Mouse (Mus musculus): ENCODE data around the gene Asic2. TPM values are rescaled to one million over a fixed set of nuclear protein-coding genes. Genes with fewer than 3 reads are reported as not detected.

Gene Asic2
- polyA plus RNA-seq, 1 experiment from 2014 or later: 13.9 TPM

DNA sequence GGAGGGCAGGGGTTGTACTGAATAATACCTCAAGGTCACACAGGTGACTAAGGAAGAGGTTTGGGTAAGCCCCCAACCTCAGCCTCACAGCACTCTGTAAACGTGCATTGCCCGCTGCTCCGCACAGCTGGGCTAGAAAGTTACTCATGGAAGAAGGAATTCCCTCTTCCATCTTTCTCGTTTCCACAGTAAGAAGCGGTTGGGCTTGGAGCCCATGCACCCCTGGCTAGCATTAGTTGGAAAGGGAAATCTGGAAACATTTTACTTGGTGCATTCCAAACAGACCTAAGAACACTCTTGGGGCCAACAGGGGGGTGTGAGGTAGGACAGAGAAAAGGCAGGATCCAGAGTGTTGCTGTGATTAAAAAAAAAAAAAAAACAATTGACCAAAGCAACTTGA is 203.0 kb downstream of the Asic2 start:
- H3K27me3 ChIP-seq (replicated peaks): no peaks in the 10 kb centered on the region
- no peak overlapping the region for H3K4me2 ChIP-seq
- no peak overlapping the region for H3K9ac ChIP-seq
- 74% methylated on average over 5 of the region's 5 CpGs for WGBS
- H3K9me3 ChIP-seq: no peaks in the 10 kb centered on the region
- H3K27ac ChIP-seq: no peak overlapping the region
- no peak overlapping the region for H3K4me3 ChIP-seq
- H3K36me3 ChIP-seq (replicated peaks): no peaks in the 10 kb centered on the region
- H3K4me1 ChIP-seq: peaks cover 10% of the 10 kb centered on the region; the same call in 1 of the 2 replicates
- ATAC-seq (replicated peaks): no peak

GRCm38 (mm10) chr11:81764778-81765177 is 203.5 kb downstream of the Asic2 start:
- H3K4me2 ChIP-seq: no peak overlapping the region
- no peaks in the 10 kb centered on the region for H3K36me3 ChIP-seq (replicated peaks)
- H3K4me3 ChIP-seq: no peak overlapping the region
- H3K27ac ChIP-seq: no peak overlapping the region
- no peaks in the 10 kb centered on the region for H3K27me3 ChIP-seq (replicated peaks)
- H3K4me1 ChIP-seq: peaks cover 10% of the 10 kb centered on the region; the same call in 1 of the 2 replicates
- H3K9me3 ChIP-seq: no peaks in the 10 kb centered on the region
- 19% methylated on average over 3 of the region's 3 CpGs for WGBS
- no peak for ATAC-seq (replicated peaks)
- no peak overlapping the region for H3K9ac ChIP-seq

GRCm38 (mm10) chr11:81757221-81757620 is 211.0 kb downstream of the Asic2 start:
- Histone ChIP-seq H3K4me1 (no peaks in the 10 kb centered on the region), H3K27ac (no peak overlapping the region), H3K9ac (no peak overlapping the region), H3K4me2 (no peak overlapping the region), H3K4me3 (no peak overlapping the region), H3K9me3 (0 out of 2 replicates have a peak, but pooled peaks cover 5% of the 10 kb centered on the region), H3K27me3 (replicated peaks) (no peaks in the 10 kb centered on the region), H3K36me3 (replicated peaks) (no peaks in the 10 kb centered on the region)
- 93% methylated on average over 4 of the region's 4 CpGs for WGBS
- no peak for ATAC-seq (replicated peaks)

GRCm38 (mm10) chr11:81750876-81751275 is 217.4 kb downstream of the Asic2 start:
- Histone ChIP-seq H3K4me3 (no peak overlapping the region), H3K4me2 (no peak overlapping the region), H3K36me3 (replicated peaks) (no peaks in the 10 kb centered on the region), H3K4me1 (no peaks in the 10 kb centered on the region), H3K27me3 (replicated peaks) (no peaks in the 10 kb centered on the region), H3K27ac (no peak overlapping the region), H3K9me3 (0 out of 2 replicates have a peak, but pooled peaks cover 5% of the 10 kb centered on the region), H3K9ac (no peak overlapping the region)
- no peak for ATAC-seq (replicated peaks)
- WGBS: 88% methylated on average over 5 of the region's 5 CpGs

GRCm38 (mm10) chr11:81750016-81750415 is 218.2 kb downstream of the Asic2 start:
- no peak for ATAC-seq (replicated peaks)
- Histone ChIP-seq H3K9me3 (0 out of 2 replicates have a peak, but pooled peaks cover 2% of the 10 kb centered on the region), H3K4me1 (no peaks in the 10 kb centered on the region), H3K4me2 (no peak overlapping the region), H3K4me3 (no peak overlapping the region), H3K27ac (no peak overlapping the region), H3K27me3 (replicated peaks) (no peaks in the 10 kb centered on the region), H3K36me3 (replicated peaks) (no peaks in the 10 kb centered on the region), H3K9ac (no peak overlapping the region)
- 76% methylated on average over 1 of the region's 1 CpGs for WGBS

GRCm38 (mm10) chr11:81738995-81739394 is 229.3 kb downstream of the Asic2 start:
- no peak overlapping the region for H3K9ac ChIP-seq
- no peak for ATAC-seq (replicated peaks)
- no peak overlapping the region for H3K4me3 ChIP-seq
- H3K4me2 ChIP-seq: no peak overlapping the region
- no peaks in the 10 kb centered on the region for H3K9me3 ChIP-seq
- 0 out of 2 replicates have a peak, but pooled peaks cover 11% of the 10 kb centered on the region for H3K4me1 ChIP-seq
- H3K36me3 ChIP-seq (replicated peaks): no peaks in the 10 kb centered on the region
- no peaks in the 10 kb centered on the region for H3K27me3 ChIP-seq (replicated peaks)
- WGBS: 77% methylated on average over 3 of the region's 3 CpGs
- no peak overlapping the region for H3K27ac ChIP-seq

GRCm38 (mm10) chr11:81737777-81738176 is 230.5 kb downstream of the Asic2 start:
- 57% methylated on average over 3 of the region's 3 CpGs for WGBS
- H3K36me3 ChIP-seq (replicated peaks): no peaks in the 10 kb centered on the region
- no peak overlapping the region for H3K4me3 ChIP-seq
- H3K4me1 ChIP-seq: 0 out of 2 replicates have a peak, but pooled peaks cover 11% of the 10 kb centered on the region
- no peak overlapping the region for H3K27ac ChIP-seq
- H3K9ac ChIP-seq: no peak overlapping the region
- no peak overlapping the region for H3K4me2 ChIP-seq
- no peaks in the 10 kb centered on the region for H3K9me3 ChIP-seq
- ATAC-seq (replicated peaks): no peak
- no peaks in the 10 kb centered on the region for H3K27me3 ChIP-seq (replicated peaks)

DNA sequence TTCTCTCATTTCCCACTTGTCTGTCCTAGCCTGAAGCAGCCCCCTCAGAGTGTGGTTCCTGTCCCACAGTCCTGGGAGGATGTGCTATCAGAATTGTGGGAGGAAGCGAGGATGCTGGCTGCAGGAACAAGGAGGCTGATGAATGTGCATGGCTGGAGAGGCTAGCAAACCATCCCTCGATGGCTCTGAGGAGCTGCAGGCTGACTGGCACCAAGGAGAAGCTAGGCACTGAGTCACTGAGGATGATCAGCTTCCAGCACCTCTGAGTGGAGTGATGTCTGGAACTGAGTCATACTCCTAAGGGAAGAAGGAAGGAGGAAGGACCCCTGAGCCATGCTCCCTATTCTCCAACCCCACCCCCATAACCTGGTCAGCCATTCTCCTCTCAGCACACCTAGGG is 246.2 kb downstream of the Asic2 start:
- no peaks in the 10 kb centered on the region for H3K36me3 ChIP-seq (replicated peaks)
- WGBS: 89% methylated on average over 2 of the region's 2 CpGs
- no peak overlapping the region for H3K27ac ChIP-seq
- H3K4me1 ChIP-seq: 0 out of 2 replicates have a peak, but pooled peaks cover 3% of the 10 kb centered on the region
- no peak for ATAC-seq (replicated peaks)
- no peaks in the 10 kb centered on the region for H3K27me3 ChIP-seq (replicated peaks)
- H3K4me2 ChIP-seq: no peak overlapping the region
- no peaks in the 10 kb centered on the region for H3K9me3 ChIP-seq
- H3K9ac ChIP-seq: no peak overlapping the region
- H3K4me3 ChIP-seq: no peak overlapping the region

DNA sequence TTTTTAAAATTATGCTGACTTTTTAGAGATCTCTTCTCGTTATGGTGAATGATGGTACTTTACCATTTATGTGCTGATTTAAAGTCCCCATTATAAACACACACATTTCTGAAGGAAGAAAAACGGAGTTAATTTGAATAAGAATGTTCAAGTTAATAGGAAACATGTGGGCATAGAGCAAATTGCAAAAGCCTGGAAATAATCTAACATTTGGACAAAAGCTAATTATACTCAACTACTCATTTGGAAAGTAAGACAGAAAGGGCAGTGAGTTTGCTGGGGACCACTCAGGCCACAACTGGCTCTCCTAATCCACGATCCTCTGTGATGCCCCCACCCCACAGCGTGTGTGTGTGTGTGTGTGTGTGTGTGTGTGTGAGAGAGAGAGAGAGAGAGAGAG is 253.5 kb downstream of the Asic2 start:
- Histone ChIP-seq H3K4me3 (no peak overlapping the region), H3K9me3 (no peaks in the 10 kb centered on the region), H3K4me1 (no peaks in the 10 kb centered on the region), H3K27me3 (replicated peaks) (no peaks in the 10 kb centered on the region), H3K36me3 (replicated peaks) (no peaks in the 10 kb centered on the region), H3K4me2 (no peak overlapping the region), H3K27ac (no peak overlapping the region), H3K9ac (no peak overlapping the region)
- WGBS: 57% methylated on average over 4 of the region's 4 CpGs
- no peak for ATAC-seq (replicated peaks)

DNA sequence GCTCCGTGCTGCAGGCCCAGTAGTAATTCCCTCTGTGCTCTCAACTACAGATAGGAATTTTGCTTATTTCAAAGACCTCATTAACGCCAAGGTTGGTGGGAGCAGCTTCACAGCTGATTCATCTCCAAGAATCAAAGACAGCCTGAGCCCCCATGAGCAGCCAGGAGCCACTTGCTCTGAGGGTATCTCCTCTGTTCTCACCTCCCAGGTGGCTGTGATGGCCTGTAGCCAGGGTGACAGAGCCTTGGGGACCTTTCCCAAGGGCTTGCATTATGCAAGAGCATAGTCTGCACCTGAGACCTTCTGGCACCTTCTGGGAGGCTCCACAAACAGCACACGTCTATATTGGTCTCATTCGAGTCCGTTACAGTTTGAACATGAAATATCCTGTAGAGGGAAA is 261.3 kb downstream of the Asic2 start:
- 69% methylated on average over 5 of the region's 5 CpGs for WGBS
- ATAC-seq (replicated peaks): no peak
- no peaks in the 10 kb centered on the region for H3K27me3 ChIP-seq (replicated peaks)
- no peak overlapping the region for H3K27ac ChIP-seq
- no peaks in the 10 kb centered on the region for H3K9me3 ChIP-seq
- H3K4me3 ChIP-seq: no peak overlapping the region
- no peak overlapping the region for H3K4me2 ChIP-seq
- no peaks in the 10 kb centered on the region for H3K36me3 ChIP-seq (replicated peaks)
- no peak overlapping the region for H3K9ac ChIP-seq
- no peaks in the 10 kb centered on the region for H3K4me1 ChIP-seq

- Histone ChIP-seq H3K4me2 (no peak overlapping the region), H3K27ac (no peak overlapping the region), H3K9ac (no peak overlapping the region), H3K4me3 (no peak overlapping the region), H3K9me3 (no peaks in the 10 kb centered on the region), H3K36me3 (replicated peaks) (no peaks in the 10 kb centered on the region), H3K4me1 (peaks cover 3% of the 10 kb centered on the region; the same call in 1 of the 2 replicates), H3K27me3 (replicated peaks) (no peaks in the 10 kb centered on the region)
- 73% methylated on average over 1 of the region's 1 CpGs for WGBS
- no peak for ATAC-seq (replicated peaks)
Observed at GRCm38 (mm10) chr11:81698008-81698407, 270.2 kb downstream of the Asic2 start.

DNA sequence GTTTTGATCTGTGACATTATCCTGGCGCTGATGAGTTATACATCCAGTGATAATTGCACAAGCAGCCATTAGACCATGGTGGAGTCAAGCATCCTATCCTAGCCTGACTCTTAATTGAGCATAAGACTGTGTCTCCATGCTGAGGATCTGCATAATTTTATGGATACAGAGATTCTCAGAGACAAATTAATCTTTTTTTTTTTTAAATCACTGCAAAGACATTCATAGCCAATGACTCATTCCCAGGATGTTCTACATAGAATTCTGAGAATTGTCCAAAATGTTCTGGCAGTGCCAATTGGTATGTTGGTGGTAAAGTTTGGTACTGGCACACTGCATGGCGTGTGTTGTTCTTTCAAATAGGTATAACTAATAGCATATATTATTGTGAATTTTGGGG is 272.8 kb downstream of the Asic2 start:
- ATAC-seq (replicated peaks): no peak
- no peak overlapping the region for H3K9ac ChIP-seq
- no peak overlapping the region for H3K4me3 ChIP-seq
- no peaks in the 10 kb centered on the region for H3K36me3 ChIP-seq (replicated peaks)
- H3K27ac ChIP-seq: no peak overlapping the region
- no peaks in the 10 kb centered on the region for H3K9me3 ChIP-seq
- peaks cover 3% of the 10 kb centered on the region; the same call in 1 of the 2 replicates for H3K4me1 ChIP-seq
- 95% methylated on average over 2 of the region's 2 CpGs for WGBS
- no peak overlapping the region for H3K4me2 ChIP-seq
- H3K27me3 ChIP-seq (replicated peaks): no peaks in the 10 kb centered on the region

DNA sequence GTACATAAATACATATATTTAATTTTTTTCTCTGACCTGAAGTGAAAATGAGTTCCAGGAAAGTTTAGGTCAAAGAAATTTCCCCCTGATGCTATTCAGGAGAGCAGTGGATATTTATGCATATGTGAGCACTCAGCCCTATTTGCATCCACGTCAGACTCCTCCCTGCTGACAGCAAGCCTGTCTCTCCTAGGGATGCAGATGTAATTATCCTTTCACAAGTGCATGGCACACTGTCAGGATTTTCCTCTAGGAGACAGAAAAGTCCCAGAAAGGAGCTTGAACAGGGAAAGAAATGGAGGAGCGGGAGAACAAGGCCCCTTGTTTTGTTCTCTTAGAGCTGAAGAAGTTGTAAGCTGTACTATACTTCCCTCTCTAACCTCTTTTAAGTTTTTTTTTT is 287.7 kb downstream of the Asic2 start:
- Histone ChIP-seq H3K4me2 (no peak overlapping the region), H3K27ac (no peak overlapping the region), H3K27me3 (replicated peaks) (no peaks in the 10 kb centered on the region), H3K4me3 (no peak overlapping the region), H3K9me3 (no peaks in the 10 kb centered on the region), H3K9ac (no peak overlapping the region), H3K4me1 (no peaks in the 10 kb centered on the region), H3K36me3 (replicated peaks) (no peaks in the 10 kb centered on the region)
- 49% methylated on average over 2 of the region's 2 CpGs for WGBS
- no peak for ATAC-seq (replicated peaks)

Data from midbrain, embryonic 15.5 days (tissue).